Mouse (Mus musculus): ENCODE results near the gene Fastkd3.
"Not testable (repeated sequence)": the region's sequence is repeated elsewhere in the genome, so short reads cannot be mapped to it uniquely, and the experiment has no call there.

Fastkd3 gene

GRCm38 (mm10) chr13:68581747-68582516, at the start of gene Fastkd3, which contains the start of gene Mtrr:
TSS of gene Fastkd3 (plus strand) at chr13:68582234.
TSS of gene Mtrr (minus strand) at chr13:68582149.
- peak; percentile 98 for DNase-seq (ENCODE audit: low read depth, low spot score)

- not testable (repeated sequence) for DNase-seq (ENCODE audit: low read depth, low spot score)
Observed at GRCm38 (mm10) chr13:68553391-68553790, 28.6 kb upstream of the Fastkd3 start.

GRCm38 (mm10) chr13:68568110-68568509, 13.9 kb upstream of the Fastkd3 start:
- DNase-seq (ENCODE audit: low read depth, low spot score): no peak

- DNase-seq (ENCODE audit: low read depth, low spot score): no peak
Observed at GRCm38 (mm10) chr13:68568548-68568947, 13.5 kb upstream of the Fastkd3 start.

- DNase-seq (ENCODE audit: low read depth, low spot score): peak; percentile 65
Observed at GRCm38 (mm10) chr13:68569589-68570336, 12.3 kb upstream of the Fastkd3 start.

- no peak for DNase-seq (ENCODE audit: low read depth, low spot score)
Observed at GRCm38 (mm10) chr13:68572247-68572646, 9.8 kb upstream of the Fastkd3 start.

GRCm38 (mm10) chr13:68572966-68573913, 8.8 kb upstream of the Fastkd3 start:
- peak; percentile 86 for DNase-seq (ENCODE audit: low read depth, low spot score)

GRCm38 (mm10) chr13:68574398-68574797, 7.6 kb upstream of the Fastkd3 start:
- DNase-seq (ENCODE audit: low read depth, low spot score): no peak

- no peak for DNase-seq (ENCODE audit: low read depth, low spot score)
Observed at GRCm38 (mm10) chr13:68577945-68578344, 4.1 kb upstream of the Fastkd3 start.

GRCm38 (mm10) chr13:68581086-68581740, 821 bp upstream of the Fastkd3 start:
- no peak for DNase-seq (ENCODE audit: low read depth, low spot score)

GRCm38 (mm10) chr13:68582517-68582780, 415 bp downstream of the Fastkd3 start:
- no peak for DNase-seq (ENCODE audit: low read depth, low spot score)

- no peak for DNase-seq (ENCODE audit: low read depth, low spot score)
Observed at GRCm38 (mm10) chr13:68583961-68584360, 1.9 kb downstream of the Fastkd3 start.

GRCm38 (mm10) chr13:68585441-68585840, 3.4 kb downstream of the Fastkd3 start:
- no peak for DNase-seq (ENCODE audit: low read depth, low spot score)

- DNase-seq (ENCODE audit: low read depth, low spot score): no peak
Observed at GRCm38 (mm10) chr13:68588352-68588751, 6.3 kb downstream of the Fastkd3 start.

GRCm38 (mm10) chr13:68593797-68594196, 11.8 kb downstream of the Fastkd3 start:
- DNase-seq (ENCODE audit: low read depth, low spot score): no peak

GRCm38 (mm10) chr13:68597199-68597598, 15.2 kb downstream of the Fastkd3 start, which contains the start of gene 1700001L19Rik:
TSS of gene 1700001L19Rik (plus strand) at chr13:68597421.
- DNase-seq (ENCODE audit: low read depth, low spot score): no peak

- no peak for DNase-seq (ENCODE audit: low read depth, low spot score)
Observed at GRCm38 (mm10) chr13:68597667-68598066, 15.6 kb downstream of the Fastkd3 start.

- DNase-seq (ENCODE audit: low read depth, low spot score): no peak
Observed at GRCm38 (mm10) chr13:68598953-68599352, 16.9 kb downstream of the Fastkd3 start.

- DNase-seq (ENCODE audit: low read depth, low spot score): no peak
Observed at GRCm38 (mm10) chr13:68601184-68601583, 19.1 kb downstream of the Fastkd3 start.

- no peak for DNase-seq (ENCODE audit: low read depth, low spot score)
Observed at GRCm38 (mm10) chr13:68603085-68603484, 21.1 kb downstream of the Fastkd3 start.

GRCm38 (mm10) chr13:68605689-68606126, 23.7 kb downstream of the Fastkd3 start:
- DNase-seq (ENCODE audit: low read depth, low spot score): peak; percentile 61

Measured in mesoderm, embryonic 11.5 days (tissue).